Mouse (Mus musculus) layer of hippocampus, adult 2 months (tissue): ENCODE measurements around the gene Traf3. TPM values are rescaled to one million over a fixed set of nuclear protein-coding genes. Genes with fewer than 3 reads are reported as not detected.

Experiments
- DNase-seq, 2 experiments: peaks; one replicate each; pipeline ENCODE4 v3.0.0; 2022; ENCODE audit warnings: low spot score in 2 of 2
- H3K27ac ChIP-seq: fragments of 200-600 bp; 2 replicates; pipeline ENCODE4 v1.8.1; 2022
- H3K4me3 ChIP-seq: fragments of 200-600 bp; 2 replicates; pipeline ENCODE4 v1.8.1; 2022; ENCODE audit warnings: mild to moderate bottlenecking
- CTCF ChIP-seq: fragments of 200-600 bp; conservative IDR thresholded peaks from 2 replicates; pipeline ENCODE4 v1.8.1; 2022; ENCODE audit warnings: antibody characterized with exemption, mild to moderate bottlenecking, moderate library complexity
- total RNA-seq, 2 experiments: library from RNA; stranded (reverse); gene quantifications; 2 replicates each; pipeline ENCODE4 v1.2.3; 2021

Gene Traf3
- total RNA-seq, 2 experiments from 2014 or later = 58.2 to 64.1 TPM

GRCm38 (mm10) chr12:111251227-111251626, 85.1 kb downstream of the Traf3 start:
- DNase-seq = no peak

GRCm38 (mm10) chr12:111263650-111264049, 97.5 kb downstream of the Traf3 start:
- H3K4me3 ChIP-seq = no peak overlapping the region
- no peak overlapping the region for H3K27ac ChIP-seq
- DNase-seq = no peak
- TF ChIP-seq CTCF = no peak

More at GRCm38 (mm10) chr12:111251227-111251626, 85.1 kb downstream of the Traf3 start:
- Histone ChIP-seq H3K27ac (no peak overlapping the region), H3K4me3 (no peak overlapping the region)
- peak; percentile 54 for TF ChIP-seq CTCF

GRCm38 (mm10) chr12:111265212-111265611, 99.0 kb downstream of the Traf3 start:
- no peak overlapping the region for H3K4me3 ChIP-seq
- DNase-seq = no peak
- no peak overlapping the region for H3K27ac ChIP-seq
- no peak for TF ChIP-seq CTCF

GRCm38 (mm10) chr12:111266592-111266991, 100.4 kb downstream of the Traf3 start:
- no peak overlapping the region for H3K27ac ChIP-seq
- DNase-seq = no peak
- TF ChIP-seq CTCF = no peak
- no peak overlapping the region for H3K4me3 ChIP-seq

- DNase-seq = no peak
- no peak overlapping the region for H3K27ac ChIP-seq
- TF ChIP-seq CTCF = no peak
- H3K4me3 ChIP-seq = no peak overlapping the region
Measured at GRCm38 (mm10) chr12:111267673-111268325, 101.6 kb downstream of the Traf3 start.

GRCm38 (mm10) chr12:111270629-111271277, 104.6 kb downstream of the Traf3 start, which contains the start of gene Amn:
TSS of gene Amn (plus strand) at chr12:111271095.
- DNase-seq = no peak
- Histone ChIP-seq H3K27ac (no peak within 1 kb of the TSS), H3K4me3 (no peak within 1 kb of the TSS)
- no peak for TF ChIP-seq CTCF

- Histone ChIP-seq H3K27ac (no peak overlapping the region), H3K4me3 (no peak overlapping the region)
- DNase-seq = no peak
- no peak for TF ChIP-seq CTCF
Measured at GRCm38 (mm10) chr12:111271406-111271805, 105.2 kb downstream of the Traf3 start.

- Histone ChIP-seq H3K27ac (no peak overlapping the region), H3K4me3 (no peak overlapping the region)
- no peak for TF ChIP-seq CTCF
- no peak for DNase-seq
Measured at GRCm38 (mm10) chr12:111271966-111272365, 105.8 kb downstream of the Traf3 start.

GRCm38 (mm10) chr12:111272420-111272819, 106.2 kb downstream of the Traf3 start:
- TF ChIP-seq CTCF = peak; percentile 90
- peak; percentile 81 to 87 for DNase-seq
- Histone ChIP-seq H3K27ac (no peak overlapping the region), H3K4me3 (no peak overlapping the region)

- Histone ChIP-seq H3K27ac (no peak overlapping the region), H3K4me3 (peak overlapping the region; percentile 49)
- no peak for DNase-seq
- TF ChIP-seq CTCF = no peak
Measured at GRCm38 (mm10) chr12:111274006-111274405, 107.8 kb downstream of the Traf3 start.

- no peak overlapping the region for H3K27ac ChIP-seq
- TF ChIP-seq CTCF = no peak
- DNase-seq = no peak
- peak overlapping the region; percentile 49 for H3K4me3 ChIP-seq
Measured at GRCm38 (mm10) chr12:111274447-111275149, 108.4 kb downstream of the Traf3 start.

GRCm38 (mm10) chr12:111275150-111275841, 109.1 kb downstream of the Traf3 start:
- Histone ChIP-seq H3K4me3 (peak overlapping the region; percentile 49), H3K27ac (no peak overlapping the region)
- TF ChIP-seq CTCF = no peak
- DNase-seq = no peak

- no peak for DNase-seq
- no peak for TF ChIP-seq CTCF
- Histone ChIP-seq H3K27ac (no peak overlapping the region), H3K4me3 (no peak overlapping the region)
Measured at GRCm38 (mm10) chr12:111276371-111276770, 110.2 kb downstream of the Traf3 start.
